Mouse (Mus musculus) left cerebral cortex, postnatal 14 days (tissue): Measurements from ENCODE around the gene Ttll1. TPM values are rescaled to one million over a fixed set of nuclear protein-coding genes. Genes with fewer than 3 reads are reported as not detected.
"Not testable (repeated sequence)": the region's sequence is repeated elsewhere in the genome, so short reads cannot be mapped to it uniquely, and the experiment has no call there.

Source experiments
- DNase-seq, 2 experiments: peaks; one replicate each; pipeline ENCODE4 v3.0.0; 2021 to 2022; ENCODE audit warnings: low spot score in 2 of 2, mixed read lengths in 1 of 2
- intact Hi-C: fragments of 180-260 bp; cut with DNase I; formaldehyde crosslinking; loops from one replicate; pipeline ENCODE4 v1.15.1; 2025
- total RNA-seq, 2 experiments: library from RNA; stranded (reverse); gene quantifications; 2 replicates each; pipeline ENCODE4 v1.2.3; 2021

Gene Ttll1
- total RNA-seq, 2 experiments from 2014 or later, result 53.9 to 56.3 TPM

DNA sequence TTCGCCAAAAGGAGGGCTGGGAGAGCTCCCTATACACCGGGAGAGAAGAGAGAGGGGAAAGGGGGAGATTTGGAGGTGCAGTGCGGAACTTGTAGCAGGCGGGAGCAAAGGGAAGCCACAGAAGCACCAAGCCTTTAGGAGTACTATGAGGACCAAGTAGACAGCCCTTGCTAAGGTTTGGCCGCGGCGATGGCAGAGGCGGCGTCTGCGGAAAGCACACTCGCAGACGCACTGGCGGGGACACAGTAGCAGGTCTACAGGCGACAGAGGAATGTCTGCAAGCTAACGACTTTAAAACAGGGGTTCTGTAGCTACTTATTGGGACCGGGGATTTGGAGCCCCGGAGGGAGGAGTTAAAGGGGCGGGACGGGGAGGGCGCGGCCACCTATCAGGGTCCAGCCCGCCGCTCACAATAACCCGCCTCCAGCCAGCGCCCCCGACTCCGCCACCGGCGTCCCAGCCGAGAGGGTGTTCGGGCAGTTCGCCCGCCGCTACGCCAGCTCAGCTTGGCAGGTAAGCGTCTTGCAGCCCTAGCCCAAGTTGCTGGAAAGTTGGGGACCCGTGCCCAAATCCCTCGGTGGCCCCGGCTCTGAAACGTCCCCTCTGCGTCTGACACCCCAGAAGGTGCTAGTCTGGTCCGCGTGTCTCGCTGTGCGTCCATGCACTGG, 15.9 kb upstream of the Ttll1 start, which contains the start of gene Bik:
Bik (plus strand) TSS at position 439 of the 668 bp plus-strand sequence.
- intact Hi-C loops, result no loop called here
- DNase-seq, result no peak

DNA sequence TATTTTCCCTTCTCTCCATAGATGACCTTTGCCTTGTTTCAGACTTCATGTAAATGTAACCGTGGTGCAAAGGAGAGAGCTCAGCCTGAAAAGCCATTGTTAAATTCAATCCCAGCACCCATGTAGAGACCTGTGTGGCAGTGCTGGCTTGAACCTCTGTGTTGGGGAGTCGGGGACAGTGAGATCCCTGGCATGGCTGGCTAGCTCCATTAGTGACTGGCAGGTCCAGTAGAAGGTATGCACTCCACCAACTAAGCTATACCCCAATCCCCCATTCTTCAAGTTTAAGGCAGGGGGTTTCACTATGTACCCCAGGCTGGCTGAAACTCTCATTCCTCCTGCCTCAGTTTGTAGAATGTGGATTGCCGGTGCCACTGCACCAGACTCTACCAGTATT, 13.6 kb upstream of the Ttll1 start:
- intact Hi-C loops, result no loop called here
- no peak for DNase-seq

DNA sequence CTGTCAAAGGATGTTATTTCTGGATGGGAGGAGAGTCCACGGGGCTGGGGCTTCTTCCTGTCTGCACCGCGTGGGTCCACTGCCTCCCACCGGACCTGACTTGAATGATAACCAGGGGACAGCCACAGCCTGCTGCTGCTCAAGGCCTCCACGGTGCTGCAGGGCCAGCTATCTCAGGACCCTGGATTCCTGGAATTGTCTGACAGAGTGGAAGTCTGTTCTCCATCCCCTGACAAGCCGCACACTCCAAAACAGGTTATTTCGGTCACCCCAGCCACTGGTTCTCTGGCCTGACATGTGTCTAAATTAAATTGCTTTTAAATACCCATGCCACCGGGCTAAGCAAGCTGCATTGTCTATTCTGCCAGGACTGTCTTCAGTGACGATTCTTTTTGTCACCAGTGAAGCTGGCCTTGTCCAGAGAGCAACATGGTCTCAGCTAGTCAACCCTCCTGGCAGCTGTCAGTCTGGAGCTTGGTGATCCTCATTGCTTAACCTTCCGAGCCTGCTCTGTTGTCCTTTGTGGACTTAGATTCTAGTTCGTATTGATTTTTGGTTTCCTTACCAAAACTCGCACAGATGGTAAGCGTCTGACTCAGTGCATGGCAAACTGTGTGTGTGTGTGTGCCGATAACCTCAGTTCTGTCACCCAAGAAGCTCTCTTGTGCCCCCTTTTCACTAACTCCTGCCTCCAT, 13.1 kb upstream of the Ttll1 start:
- intact Hi-C loops, result no loop called here
- DNase-seq, result no peak

DNA sequence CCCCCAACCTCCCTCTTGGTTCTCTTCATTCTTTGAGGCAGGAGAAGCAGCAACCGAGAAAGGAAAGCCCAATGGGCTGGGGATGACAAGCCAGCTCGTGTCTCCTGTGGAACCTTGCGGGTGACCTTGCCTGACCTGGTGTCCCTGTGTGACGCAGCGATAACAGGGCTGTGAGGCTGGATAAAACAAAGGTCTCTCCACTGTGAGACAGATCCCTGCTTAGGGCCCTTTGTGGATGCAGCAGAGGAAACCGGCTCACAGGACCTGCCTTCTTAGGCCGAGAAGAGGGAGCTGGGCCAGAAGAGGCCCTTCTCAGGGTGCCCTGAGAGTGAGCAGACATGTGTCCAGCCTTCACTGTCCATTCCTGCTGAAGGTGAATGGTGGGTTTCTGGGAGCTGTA, 12.5 kb upstream of the Ttll1 start:
- intact Hi-C loops, result no loop called here
- no peak for DNase-seq

DNA sequence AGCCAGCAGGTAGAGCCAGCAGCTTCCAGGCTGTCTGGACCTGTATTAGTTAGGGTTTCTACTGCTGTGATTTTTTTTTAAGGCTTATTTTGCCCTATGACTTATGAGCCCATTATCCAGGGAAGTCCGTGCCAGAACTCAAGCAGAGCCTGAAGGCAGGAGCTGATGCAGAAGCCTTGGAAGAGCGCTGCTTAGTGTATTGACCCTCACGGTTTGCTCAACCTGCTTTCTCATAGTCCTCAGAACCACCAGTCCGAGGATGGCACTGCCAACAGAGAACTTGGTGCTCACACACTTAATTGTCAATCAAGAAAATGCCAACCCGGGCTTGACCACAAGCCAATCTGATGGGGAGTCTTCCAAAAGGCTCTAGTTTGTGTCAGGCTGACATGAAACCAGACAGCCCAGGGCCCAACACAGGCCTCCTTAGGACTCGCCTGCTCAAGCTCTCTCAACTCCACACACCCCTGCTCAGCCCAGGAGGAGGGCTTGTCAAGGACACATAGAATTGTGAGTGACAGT, 10.2 kb upstream of the Ttll1 start:
- no peak for DNase-seq
- intact Hi-C loops, result no loop called here

DNA sequence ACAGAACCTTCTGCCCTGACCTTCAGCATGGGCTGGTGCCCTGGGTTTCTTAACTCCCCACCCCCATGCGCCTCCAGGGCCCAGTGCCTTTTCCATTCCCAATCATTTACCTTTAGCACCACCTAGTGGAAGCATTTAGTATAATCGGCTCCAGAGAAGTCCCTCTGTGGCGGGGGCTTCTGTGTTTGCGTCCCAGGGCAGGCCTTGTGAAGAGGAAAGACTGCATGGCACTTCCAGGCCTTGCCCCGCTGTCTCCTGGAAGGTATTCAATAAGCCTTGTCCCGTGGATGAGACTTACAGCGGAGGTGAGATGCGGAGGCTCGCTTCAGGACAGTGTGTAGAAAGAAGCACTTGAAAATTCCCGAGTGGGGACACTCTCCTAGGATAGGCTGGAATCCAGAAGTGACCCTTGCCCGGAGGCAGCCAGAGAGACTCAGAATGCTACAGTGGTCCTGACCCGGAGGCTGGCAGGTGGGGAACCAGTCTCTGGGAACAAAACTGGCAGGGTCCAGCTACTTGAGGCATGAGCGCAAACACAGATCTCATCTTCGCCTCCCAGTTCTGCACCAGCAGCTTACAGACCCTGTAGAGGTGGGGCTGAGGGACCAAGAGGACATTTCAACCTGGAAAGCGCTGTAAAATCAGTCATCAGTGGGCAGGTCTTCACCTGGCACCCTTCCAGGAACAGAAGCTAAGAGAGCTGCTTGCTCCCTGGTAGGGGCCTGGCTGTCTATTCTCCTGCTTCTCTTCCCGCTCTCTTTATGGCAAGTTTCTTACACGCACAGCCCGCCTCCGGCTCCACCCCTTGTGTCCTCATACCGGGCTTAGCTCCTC, 7.7 kb upstream of the Ttll1 start:
- intact Hi-C loops, result loop anchor here (5.0 to 10.0 kb wide), 4 partner anchors 131 to 704 kb away; no protein-coding TSS in a partner anchor
- peak; percentile 71 to 74 for DNase-seq

DNA sequence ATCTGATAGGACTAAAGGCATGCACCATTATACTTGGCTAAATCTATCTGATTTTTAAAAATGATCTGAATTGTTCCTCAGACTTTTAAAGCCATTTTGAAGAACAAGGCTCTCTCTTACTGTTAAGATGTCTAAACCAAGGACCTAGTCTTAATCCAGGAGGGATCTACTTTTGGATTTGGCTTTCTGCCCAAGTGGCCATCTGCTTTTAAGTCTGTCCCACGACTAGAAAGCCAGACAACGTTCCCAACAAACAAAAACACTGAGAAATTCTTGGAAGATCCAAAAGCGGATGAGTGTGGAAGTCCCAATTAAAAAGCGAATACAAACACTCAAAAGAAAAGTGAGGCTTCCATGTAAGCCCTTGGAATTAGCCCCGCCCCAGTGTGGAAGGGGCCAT, 4.3 kb upstream of the Ttll1 start:
- DNase-seq, result peak; percentile 33 to 52
- intact Hi-C loops, result loop anchor here (5.0 to 10.0 kb wide), 4 partner anchors 128 to 700 kb away; no protein-coding TSS in a partner anchor

DNA sequence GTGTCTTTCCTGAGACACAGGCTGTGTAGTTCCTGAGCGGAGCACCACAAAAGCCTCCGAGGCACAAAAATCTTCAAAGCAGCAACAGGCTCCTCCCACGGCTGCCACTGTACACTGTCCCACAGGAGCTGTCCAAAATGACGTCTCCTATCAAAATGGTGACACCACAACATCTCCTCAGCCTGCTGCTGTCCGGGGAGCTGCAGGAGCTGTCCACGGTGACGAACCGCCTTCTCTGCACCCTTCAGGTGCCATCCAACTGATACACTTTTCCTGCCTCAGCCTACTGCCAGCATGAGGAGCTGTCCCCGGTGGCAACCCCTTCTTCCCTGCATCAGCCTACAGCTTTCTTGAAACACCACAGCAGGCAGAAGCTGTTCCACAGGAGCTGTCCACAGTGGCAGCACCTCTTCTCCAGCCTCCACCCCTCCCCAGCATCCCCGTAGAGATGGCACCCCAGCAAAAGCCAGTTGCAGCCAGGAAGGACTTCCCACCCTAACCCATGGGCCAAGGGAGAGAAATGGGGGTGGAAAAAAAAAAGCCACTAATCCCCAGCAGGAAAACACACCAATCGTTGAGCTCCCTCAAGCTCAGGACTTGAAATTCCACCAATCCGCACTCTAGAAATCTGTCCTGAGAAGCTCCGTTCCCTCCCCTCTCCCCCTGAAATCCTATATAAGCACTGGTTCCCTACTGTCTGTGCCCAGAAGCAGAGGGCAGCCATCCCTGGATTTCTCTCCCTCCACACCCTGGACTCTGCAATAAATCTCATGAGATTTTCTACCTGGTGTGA, 2.0 kb upstream of the Ttll1 start:
- intact Hi-C loops, result loop anchor here (10.0 kb wide), 2 partner anchors 358 to 698 kb away; no protein-coding TSS in a partner anchor
- no peak for DNase-seq

DNA sequence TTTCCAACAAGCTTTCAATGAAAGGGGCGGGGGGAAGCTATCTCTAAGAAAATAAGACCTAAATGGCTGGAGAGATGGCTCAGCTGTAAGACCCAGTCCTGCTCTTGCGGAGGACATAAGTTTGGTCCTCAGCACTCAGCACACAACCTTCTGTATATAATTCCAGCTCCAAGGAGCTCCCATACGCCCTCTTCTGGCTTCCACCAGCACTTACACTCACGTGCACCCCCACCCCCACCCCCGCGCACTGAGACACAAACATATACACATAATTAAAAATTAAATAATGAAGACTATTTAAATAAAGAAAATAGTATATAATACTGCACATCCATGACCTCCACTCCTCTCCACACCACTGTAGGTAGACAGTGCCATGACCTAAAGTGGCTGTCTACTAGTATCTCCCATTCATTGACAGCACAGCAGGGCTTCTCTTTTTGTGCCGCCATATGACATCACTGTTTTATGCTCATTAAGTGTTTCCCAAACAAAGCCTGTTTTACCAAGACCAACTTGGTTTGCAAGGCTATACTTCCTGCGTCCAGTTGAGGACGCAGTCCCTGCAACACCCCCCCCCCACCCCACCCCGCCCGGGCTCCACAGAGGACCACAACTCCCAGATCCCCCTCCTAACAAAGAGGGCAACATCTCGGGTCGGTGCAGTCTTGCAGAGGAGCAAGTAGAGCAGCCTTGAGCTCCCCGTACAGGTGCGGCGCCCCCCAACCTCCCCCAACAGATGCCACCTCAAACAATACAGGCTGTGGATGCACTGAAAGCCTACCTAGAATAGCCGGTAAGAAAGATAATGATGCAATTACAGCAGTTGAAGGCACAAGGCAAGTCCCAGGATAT, 516 bp downstream of the Ttll1 start:
- no peak for DNase-seq
- intact Hi-C loops, result loop anchor here (10.0 kb wide), 2 partner anchors 355 to 695 kb away; no protein-coding TSS in a partner anchor

DNA sequence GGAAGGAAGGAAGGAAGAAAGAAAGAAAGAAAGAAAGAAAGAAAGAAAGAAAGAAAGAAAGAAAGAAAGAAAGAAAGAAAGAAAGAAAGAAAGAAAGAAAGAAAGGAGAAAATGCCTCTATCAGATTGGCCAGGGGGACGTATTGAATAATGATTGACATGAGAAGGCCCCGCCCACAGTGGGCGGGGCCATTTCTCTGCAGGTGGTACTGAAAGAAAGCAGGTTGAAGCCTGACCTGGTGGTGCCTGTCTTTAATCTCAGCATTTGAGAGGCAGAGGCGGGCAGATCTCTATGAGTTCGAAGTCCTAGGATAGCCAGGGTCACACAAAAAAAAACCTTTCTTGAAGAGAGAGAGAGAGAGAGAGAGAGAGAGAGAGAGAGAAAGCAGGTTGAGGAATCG, 9.2 kb downstream of the Ttll1 start:
- DNase-seq, intact Hi-C loops: not testable (repeated sequence)

DNA sequence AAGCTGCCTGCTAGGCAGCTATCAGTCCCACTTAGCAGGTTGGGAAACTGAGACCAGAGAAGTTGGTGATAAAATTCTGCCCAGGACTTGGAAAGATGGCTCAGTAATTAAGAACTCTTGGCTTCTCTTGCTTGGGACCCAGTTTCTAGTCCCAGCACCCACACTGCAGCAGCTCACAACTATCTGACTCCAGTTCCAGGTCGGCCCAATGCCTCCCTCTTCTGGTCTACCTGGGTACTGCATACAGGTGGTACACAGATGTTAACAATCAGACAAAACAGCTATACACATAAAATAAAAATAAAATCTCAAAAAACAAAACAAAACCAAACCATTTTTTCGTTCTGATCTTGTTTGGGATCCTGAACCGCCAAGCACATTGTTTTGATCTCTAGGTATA, 10.3 kb downstream of the Ttll1 start:
- intact Hi-C loops, result no loop called here
- DNase-seq, result no peak

DNA sequence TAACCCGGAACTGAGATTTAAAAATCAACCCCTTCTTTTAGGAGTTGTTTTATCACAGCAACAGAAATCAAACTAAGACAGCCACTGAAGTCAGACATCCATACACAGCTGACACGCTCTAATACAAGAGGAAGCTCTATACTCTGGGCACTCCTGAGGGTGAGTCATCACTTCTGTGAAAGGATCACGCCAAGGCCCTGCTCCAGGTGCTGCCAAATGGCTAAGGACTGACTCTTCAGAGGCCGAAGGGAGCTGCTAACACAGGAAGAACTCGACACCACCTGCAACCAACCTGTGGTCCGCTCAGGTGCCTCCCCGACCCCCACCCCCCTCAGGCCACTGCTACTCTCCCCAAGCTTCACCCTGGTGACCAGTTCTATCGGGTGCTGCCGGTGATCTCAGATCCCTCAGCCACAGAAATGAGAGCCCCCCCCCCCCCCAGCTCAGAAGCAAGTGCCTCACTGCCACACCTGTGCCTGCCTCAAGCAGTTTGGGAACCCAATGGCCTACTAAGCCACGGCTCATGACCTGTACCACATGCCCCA, 11.4 kb downstream of the Ttll1 start:
- intact Hi-C loops, result no loop called here
- no peak for DNase-seq

DNA sequence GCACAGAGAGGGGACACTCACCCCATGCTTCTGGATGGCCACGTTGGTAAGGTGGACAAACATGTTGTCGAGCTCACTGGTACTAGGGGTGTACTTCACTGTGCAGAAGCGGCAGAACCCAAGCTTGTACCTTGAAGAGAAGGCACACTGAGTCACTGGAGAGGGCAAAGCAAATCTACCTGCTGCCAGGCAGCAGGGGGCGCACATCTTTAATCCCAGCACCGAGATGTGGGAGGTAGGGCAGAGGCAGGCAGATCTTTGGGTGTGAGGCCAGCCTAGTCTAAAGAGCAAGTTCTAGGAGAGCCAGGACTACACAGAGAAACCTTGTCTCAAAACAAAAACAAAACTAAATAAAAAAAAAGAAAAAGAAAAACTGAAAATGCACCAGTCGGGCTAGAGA, 13.4 kb downstream of the Ttll1 start:
- intact Hi-C loops, result no loop called here
- DNase-seq, result no peak

DNA sequence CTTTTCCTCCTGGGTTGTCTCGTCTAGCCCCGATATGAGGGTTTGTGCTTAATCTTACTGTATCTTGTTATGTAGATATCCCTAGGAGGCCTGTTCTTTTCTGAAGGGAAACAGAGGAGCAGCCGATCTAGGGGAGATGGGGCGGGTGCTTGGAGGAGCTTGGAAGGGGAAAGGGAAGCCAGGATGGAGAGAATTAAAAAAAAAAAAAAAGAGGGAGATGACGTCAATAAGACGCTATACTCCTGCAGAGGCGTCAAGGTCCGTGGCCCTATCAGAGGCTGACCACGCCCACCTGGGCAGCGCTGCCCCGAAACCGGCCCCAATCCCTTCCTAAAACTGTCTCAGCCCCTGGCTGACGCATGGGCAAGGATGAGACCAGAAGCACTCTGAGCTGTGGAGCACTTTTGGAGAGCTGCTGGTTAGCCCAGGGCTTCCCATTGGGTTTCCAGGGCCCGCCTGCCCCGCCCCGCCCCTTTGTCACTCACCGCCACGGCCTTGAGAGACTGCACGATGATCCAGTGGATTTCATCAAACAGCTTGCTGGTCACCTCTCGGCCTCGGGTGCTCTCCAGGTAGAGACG, 14.8 kb downstream of the Ttll1 start:
- DNase-seq, result no peak
- intact Hi-C loops, result no loop called here

DNA sequence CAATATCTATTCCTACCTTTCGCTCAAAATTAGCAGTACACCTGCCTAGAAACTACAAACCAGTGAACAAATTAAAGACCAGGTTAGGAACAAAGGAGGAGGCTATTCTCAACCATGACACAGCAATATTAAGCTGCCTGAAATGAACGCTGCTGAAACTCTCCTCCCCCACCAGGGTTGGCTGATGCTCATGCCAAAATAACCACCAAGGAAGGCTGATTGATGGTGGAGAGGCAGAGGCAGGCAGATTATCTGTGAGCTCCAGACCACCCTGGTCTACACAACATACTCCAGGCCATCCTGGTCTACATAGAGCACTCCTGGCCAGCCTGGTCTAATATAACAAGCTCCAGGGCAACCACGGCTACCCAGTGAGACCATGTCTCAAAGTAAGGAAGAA, 15.5 kb downstream of the Ttll1 start:
- DNase-seq, result no peak
- intact Hi-C loops, result no loop called here

DNA sequence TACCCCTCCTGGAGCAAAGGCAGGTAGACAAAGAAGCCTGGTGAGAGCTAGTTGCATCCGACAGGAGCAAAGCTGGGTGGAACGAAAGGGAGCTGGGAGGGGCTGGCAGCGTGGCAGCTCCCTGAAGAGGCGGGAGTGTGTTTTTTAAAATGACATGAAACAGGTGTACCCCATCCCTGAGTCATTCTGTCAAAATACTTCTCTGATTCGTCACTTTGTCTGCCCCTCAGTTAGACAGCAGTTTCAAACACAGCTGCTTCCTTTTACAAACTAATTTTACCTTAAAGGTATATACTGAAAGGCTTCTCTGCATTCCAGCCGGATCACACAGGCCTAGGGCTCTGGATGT, 16.1 kb downstream of the Ttll1 start:
- intact Hi-C loops, result no loop called here
- DNase-seq, result no peak

DNA sequence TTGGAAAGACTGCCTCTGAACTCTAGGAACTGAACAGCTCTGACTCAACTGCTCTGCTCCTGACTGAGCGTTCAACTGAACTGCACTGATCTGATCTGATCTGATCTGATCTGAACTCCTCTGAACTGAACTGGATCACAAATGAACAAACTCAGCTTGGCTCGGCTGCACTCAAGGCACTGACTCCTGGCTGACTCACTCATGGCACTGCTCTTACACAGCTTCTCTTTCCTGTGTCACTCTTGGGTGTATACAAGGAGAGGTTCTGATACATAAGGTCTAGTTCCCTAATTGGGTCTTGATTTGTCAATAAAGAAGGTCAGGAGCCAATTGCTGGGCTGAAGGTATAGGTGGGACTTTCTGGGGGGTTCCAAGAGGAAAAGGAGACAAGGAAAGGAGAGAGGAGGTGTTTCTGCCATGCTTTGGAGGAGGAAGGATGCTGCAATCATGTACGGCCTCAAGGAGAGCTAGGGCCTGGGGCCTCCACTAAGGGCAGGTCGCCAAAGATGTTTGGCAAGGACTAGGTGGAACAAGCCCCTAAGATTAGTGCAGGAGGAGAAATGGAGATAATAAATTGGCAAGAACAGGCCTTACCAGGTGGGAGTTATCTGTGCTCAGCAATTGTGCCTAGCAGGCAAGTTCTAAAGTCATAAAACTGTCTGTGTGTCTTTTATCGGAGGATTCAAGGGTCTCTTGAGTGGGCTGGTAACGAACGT, 16.7 kb downstream of the Ttll1 start:
- DNase-seq, result no peak
- intact Hi-C loops, result no loop called here
